Mouse (Mus musculus) small intestine, adult 2 months (tissue): ENCODE data around the gene Slc17a6.

Source experiments
- CTCF ChIP-seq: fragments of 200-500 bp; IDR thresholded peaks from 2 replicates; pipeline ENCODE4 v1.5.1; 2012; ENCODE audit warnings: low read depth, mild to moderate bottlenecking, control low read depth, inconsistent platforms, low read length, moderate library complexity, mixed read lengths; ENCODE audit not compliant: insufficient replicate concordance, insufficient read length; ENCODE audit errors: extremely low read depth
- POLR2A ChIP-seq: fragments of 200-500 bp; IDR thresholded peaks from 2 replicates; pipeline ENCODE4 v1.6.1; 2012; ENCODE audit warnings: low read depth, mild to moderate bottlenecking, control low read depth, inconsistent platforms, low read length, moderate library complexity

DNA sequence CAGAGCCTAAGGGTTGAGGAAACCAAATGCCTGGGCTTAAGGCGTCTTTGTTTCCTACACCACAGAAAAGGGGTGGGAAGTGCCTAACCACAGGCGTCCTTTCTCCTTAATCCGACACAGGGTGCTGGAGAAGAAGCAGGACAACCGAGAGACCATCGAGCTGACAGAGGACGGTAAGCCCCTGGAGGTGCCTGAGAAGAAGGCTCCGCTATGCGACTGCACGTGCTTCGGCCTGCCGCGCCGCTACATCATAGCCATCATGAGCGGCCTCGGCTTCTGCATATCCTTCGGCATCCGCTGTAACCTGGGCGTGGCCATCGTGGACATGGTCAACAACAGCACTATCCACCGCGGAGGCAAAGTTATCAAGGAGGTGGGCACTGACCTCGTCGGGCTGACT lies 3.4 kb downstream of the Slc17a6 start:
- TF ChIP-seq CTCF (no peak), POLR2A (no peak)
